Mouse (Mus musculus) WW6 (cell line): Measurements from ENCODE around the gene Nat8f2.
"Not testable (repeated sequence)": the region's sequence is repeated elsewhere in the genome, so short reads cannot be mapped to it uniquely, and the experiment has no call there.

ENCODE experiments used
- DNase-seq: peaks from one replicate; pipeline ENCODE4 v3.0.0-alpha.2; 2013; ENCODE audit warnings: low read depth, low spot score

The Nat8f2 gene

DNA sequence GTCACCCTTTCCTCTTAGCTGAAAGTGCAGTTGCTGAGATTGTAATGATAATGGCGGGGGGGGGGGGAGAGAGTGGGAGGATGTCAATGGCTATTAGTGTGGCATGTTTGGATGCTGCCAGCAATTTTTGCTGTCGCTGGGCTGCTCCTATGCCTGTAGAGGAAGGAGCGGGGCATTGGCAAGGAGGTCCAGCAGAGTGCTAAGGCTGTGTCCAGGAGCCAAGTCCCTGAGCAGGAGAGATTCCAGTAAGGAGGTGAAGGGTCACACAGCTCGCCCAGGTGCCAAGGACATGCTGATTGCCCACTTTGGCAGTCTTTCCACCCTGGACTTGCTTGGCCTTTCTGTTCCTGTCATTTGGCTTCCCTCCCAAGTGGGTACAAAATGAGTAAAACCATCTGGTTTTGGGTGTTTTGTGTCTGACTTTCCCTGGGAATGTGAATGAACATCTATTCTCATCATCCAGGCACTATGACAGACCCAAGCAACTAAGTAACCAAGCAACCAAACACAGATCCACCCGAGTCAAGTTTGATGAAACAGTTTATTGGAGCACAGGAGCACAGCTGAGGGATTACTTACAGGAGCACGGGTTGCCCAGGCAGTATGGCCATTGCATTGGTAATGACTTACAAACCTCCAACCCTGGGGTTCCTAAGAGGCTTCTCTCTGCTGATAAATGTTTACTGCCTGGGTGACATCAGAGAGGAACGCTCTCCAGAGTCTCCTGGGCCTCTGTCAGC is 3.9 kb downstream of the Nat8f2 start:
- not testable (repeated sequence) for DNase-seq

DNA sequence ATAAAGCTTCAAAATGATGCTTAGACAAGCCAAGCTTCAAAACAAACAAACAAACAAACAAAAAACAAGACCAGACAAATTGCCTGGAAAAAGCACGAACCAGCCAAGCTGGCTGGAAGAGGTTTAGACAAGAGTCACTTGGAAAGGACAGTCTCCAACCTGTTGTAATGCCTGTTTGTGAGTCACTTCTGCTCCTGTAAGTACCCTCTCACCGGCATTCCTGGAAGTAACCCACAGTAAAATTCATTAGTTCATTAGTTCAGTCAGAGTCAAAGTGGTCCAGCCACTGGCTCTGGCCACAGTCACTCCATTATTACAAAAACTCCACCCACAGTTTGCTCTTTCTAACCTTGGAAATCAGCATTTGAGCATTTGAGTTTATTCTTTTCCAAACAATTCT is 5.1 kb downstream of the Nat8f2 start:
- DNase-seq = no peak

- no peak for DNase-seq
Measured at GRCm38 (mm10) chr6:85863136-85863535, 5.8 kb downstream of the Nat8f2 start.

DNA sequence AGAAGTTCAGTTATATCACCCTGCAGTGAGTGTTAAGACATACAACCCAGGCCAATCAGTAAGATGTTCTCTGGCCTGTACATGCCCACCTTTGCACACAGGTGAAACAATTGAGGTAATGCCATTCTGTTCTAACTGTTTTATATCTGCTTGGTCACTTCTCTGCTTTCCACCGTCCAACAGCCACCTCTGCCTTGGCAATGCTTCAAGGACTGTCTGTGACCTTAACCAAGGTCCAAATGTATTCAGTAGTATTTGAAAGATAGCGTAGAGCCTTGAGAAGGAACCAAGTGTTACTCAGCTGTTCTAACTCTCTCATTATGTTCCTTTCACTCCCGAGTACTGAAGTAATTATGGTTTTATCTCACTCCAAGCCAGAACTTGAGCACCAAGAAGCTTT is 6.4 kb downstream of the Nat8f2 start:
- DNase-seq = no peak

GRCm38 (mm10) chr6:85861247-85861646 is 7.7 kb downstream of the Nat8f2 start:
- DNase-seq = no peak

DNA sequence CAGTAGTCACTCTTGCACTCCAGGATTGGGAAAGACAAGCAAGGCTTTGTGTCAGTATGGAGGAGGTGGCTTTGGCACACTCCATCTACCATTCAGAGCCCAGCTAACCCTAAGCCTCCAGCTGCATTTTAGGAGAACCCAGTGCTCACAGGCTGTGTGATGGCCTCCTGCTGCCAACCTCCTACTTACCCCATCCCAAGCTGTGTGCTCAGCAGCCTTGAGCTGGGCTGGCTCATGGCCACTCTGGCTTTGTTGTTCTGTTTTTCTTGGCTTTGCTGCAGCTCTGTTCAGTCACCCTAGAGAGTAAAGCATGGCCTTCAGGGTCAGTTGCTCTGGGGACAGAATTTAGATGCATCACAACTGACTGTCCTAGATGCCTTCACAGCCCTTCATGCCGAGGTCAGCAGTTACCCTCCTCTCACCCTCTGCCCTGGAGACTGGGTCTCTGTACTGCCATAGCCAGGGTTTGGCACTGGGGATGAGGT is 12.7 kb downstream of the Nat8f2 start:
- no peak for DNase-seq

- no peak for DNase-seq
Measured at GRCm38 (mm10) chr6:85853481-85853880, 15.5 kb downstream of the Nat8f2 start.

- no peak for DNase-seq
Measured at GRCm38 (mm10) chr6:85851062-85851773, 17.7 kb downstream of the Nat8f2 start.

GRCm38 (mm10) chr6:85849240-85849639 is 19.7 kb downstream of the Nat8f2 start:
- no peak for DNase-seq

DNA sequence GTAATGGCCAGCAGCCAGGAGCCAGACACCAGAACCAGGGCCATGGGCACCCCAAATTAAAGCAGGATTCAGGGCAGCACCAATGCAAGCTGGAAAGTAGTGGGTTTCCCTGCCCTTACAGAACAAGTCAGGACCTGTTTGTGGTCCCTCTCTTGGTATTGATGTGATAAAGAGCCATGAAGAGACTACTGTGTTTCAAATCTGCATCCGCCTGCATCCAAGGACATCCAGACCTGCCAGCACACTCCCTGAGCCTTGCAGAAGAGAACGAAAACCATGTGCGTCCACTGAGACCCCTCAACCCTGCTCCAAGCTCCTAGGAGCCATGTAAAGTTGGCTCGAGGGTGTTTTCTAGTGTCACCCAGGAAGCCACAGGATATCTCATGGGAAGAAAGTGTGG is 20.8 kb downstream of the Nat8f2 start:
- no peak for DNase-seq

DNA sequence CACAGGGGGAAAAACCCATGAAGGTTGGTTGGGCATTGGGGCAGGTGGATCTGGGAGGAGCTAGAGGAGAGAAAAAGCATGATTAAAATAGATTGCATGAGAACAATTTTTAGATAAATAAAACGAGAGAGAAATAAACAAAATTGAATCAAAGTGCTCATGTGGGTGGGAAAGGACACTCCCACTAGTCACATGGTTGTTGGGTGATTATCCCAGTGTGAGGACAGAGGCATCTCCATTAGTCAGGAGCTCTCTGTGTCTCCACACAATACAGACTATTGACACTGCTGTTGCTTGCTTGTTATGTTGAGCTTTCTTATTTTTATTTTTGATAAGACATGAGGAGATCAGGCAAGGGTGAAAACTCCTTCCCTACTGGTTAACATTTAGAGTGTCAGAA is 22.0 kb downstream of the Nat8f2 start:
- DNase-seq = no peak

DNA sequence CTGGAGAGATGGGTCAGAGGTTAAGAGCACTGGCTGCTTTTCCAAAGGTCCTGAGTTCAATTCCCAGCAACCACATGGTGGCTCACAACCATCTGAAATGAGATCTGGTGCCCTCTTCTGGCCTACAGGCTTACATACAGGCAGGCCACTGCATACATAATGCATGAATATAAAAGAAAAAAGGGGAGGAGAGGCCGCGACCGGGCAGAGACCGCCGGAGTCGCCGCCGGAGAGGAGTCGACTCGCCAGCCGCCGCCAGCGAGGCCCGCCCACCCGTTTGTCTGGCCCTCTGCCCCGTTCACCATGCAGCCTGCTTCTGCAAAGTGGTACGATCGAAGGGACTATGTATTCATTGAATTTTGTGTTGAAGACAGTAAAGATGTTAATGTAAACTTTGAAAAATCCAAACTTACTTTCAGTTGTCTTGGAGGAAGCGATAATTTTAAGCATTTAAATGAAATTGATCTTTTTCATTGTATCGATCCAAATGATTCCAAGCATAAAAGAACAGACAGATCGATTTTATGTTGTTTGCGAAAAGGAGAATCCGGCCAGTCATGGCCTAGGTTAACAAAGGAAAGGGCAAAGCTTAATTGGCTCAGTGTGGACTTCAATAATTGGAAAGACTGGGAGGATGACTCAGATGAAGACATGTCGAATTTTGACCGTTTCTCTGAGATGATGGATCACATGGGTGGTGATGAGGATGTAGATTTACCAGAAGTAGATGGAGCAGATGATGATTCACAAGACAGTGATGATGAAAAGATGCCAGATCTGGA is 25.1 kb downstream of the Nat8f2 start:
- peak; percentile 13 for DNase-seq

- no peak for DNase-seq
Measured at GRCm38 (mm10) chr6:85839982-85840381, 29.0 kb downstream of the Nat8f2 start.

GRCm38 (mm10) chr6:85838674-85839073 is 30.3 kb downstream of the Nat8f2 start:
- no peak for DNase-seq

DNA sequence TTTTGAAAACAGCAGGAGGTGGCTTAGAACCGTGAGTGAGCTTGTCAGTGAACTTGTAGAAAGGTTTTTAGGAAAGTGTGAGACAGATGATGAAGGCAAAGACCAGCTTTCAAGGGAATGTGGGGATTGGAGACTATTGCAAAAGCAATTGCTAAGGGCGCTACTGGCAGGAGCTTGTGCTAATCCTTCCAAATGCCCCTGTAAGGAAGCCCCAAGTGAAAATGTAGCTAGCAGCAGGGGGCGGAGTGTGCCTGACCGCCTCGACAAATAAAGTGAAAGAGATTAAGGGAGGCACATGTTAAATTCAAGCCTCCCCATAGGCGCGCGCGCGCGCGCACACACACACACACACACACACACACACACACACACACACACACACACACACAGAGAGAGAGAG is 31.7 kb downstream of the Nat8f2 start:
- not testable (repeated sequence) for DNase-seq

- not testable (repeated sequence) for DNase-seq
Measured at GRCm38 (mm10) chr6:85836827-85837226, 32.1 kb downstream of the Nat8f2 start.

DNA sequence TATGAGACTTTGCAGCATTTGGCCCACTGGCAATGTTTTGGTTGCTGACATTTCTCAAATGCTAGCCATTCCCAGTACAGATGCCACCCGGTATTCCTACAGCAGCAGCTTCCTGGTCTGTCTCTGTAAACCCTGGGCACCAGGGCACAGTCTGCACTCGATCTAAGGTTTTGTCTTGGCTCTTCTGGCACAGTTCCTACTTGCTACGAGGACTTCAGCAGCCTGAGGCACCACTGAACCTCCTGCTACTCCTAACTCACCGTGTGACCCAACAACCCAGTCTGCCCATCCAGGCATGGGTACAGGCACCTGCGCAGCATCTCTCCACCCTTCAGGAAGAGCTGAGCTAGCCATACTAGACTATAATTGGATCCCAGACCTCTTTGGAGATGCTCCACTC is 32.9 kb downstream of the Nat8f2 start:
- not testable (repeated sequence) for DNase-seq

DNA sequence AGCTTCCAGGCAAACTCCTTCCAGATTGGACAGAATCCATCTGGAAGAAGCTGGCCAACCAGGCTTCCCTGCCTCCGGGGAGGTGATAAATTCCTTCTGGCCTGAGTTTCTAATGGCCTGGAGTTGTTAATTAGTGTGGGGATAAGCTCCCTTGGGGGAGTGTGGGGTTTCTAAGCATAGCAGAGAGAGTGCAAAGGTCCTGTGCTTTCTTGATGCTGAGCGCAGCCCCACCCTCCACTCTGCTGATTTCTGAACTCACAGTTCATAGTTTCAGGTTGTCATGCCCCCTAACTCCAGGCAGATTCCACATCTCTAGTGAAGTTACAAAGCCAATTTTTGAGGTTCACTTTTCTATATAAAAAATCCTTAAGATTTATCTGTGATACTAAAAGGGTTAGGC is 33.9 kb downstream of the Nat8f2 start:
- DNase-seq = not testable (repeated sequence)

DNA sequence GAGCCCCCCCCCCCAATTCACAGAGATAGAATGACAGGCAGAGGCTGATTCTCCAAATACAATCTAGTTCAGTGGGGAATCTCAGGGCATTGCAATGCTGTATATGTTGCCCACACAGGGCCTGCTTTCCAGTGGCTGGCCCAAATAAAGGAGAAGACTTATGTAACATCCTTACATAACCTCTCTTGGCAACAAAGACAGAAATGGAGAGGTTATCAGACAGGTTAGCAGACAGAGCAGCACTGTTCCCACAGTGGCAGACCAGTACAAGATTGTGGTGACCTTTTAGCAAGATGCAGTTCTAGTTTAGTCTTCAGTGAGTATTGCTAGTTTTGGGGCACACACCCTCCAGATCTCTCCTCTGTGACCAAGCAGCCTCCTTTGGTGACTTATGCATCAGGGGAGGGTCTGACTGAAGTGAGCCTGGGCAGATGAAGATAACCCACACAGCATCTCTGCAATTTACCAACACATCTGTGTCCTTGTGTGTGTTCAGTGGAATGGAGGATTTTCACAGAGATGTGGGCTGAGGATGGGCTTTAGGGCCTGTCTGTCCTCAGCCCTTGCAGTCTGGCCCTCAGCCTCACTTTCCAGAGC is 34.4 kb downstream of the Nat8f2 start:
- not testable (repeated sequence) for DNase-seq

DNA sequence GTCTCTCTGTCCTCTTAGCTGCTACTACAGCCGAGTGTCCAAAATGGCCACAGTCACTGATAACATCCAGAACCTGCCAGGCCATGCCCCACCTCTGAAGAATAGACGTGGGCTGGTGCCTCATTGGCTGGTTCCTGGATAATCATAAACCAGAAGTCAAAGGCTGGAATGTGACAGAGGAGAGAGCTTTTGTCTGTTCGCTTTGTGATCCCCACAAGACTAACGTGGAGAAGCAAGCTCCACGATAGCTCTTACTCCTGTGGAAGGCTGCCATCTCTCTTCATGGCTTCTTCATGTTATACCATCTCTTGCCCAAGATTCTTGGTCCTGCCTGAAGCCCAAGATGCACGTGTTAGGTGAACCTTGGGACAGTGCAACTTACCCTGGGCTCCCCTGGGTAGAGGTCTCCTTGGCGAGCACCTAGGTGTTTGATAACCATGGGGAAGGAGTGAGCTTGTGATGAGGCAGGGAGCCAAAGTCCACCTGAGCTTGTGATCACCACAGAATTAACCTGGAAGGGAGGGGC is 37.1 kb downstream of the Nat8f2 start, which contains the start of gene Nat8:
TSS of gene Nat8 (minus strand) at position 287 of the 526 bp plus-strand sequence.
- DNase-seq = no peak

- DNase-seq = no peak
Measured at GRCm38 (mm10) chr6:85829462-85829861, 39.5 kb downstream of the Nat8f2 start.
